Mouse (Mus musculus): ENCODE data around the gene Cep19. TPM values are rescaled to one million over a fixed set of nuclear protein-coding genes. Genes with fewer than 3 reads are reported as not detected.
"Not testable (repeated sequence)": the region's sequence is repeated elsewhere in the genome, so short reads cannot be mapped to it uniquely, and the experiment has no call there.

Cep19 gene
- 10 to 100 TPM in 1 of 2 experiments, 1 to 10 TPM in 1; 8.0 to 15.4 TPM for total RNA-seq (2021)
- 29.9 and 33.1 TPM in 2 replicates for polyA plus RNA-seq (2012; rRNA removed)
- long read RNA-seq, transcript Cep19-202 (4 exons, 1,718 nt), result major isoform, 14 of 19 reads
- long read RNA-seq, partial matches to known transcripts, result 0 of 19 reads
- long read RNA-seq, other reads (novel, unspliced or antisense), result 5 of 19 reads

- peak; percentile 96 for DNase-seq
Observed at GRCm38 (mm10) chr16:32099638-32100150, at the start of gene Cep19, which contains the start of gene Pigx. Cep19 (plus strand) TSS chr16:32099800. Pigx (minus strand) TSS chr16:32099740.

- DNase-seq, result peak; percentile 45
Observed at GRCm38 (mm10) chr16:32058817-32059216, 40.8 kb upstream of the Cep19 start.

- no peak for DNase-seq
Observed at GRCm38 (mm10) chr16:32059840-32060523, 39.6 kb upstream of the Cep19 start.

GRCm38 (mm10) chr16:32062226-32062625 is 37.4 kb upstream of the Cep19 start:
- DNase-seq, result no peak

- no peak for DNase-seq
Observed at GRCm38 (mm10) chr16:32063900-32064299, 35.7 kb upstream of the Cep19 start.

- no peak for DNase-seq
Observed at GRCm38 (mm10) chr16:32066899-32067298, 32.7 kb upstream of the Cep19 start.

- DNase-seq, result peak; percentile 40
Observed at GRCm38 (mm10) chr16:32068389-32069300, 31.0 kb upstream of the Cep19 start.

GRCm38 (mm10) chr16:32070070-32070469 is 29.5 kb upstream of the Cep19 start:
- not testable (repeated sequence) for DNase-seq

GRCm38 (mm10) chr16:32075762-32076161 is 23.8 kb upstream of the Cep19 start:
- DNase-seq, result no peak

- no peak for DNase-seq
Observed at GRCm38 (mm10) chr16:32076406-32076805, 23.2 kb upstream of the Cep19 start.

- no peak for DNase-seq
Observed at GRCm38 (mm10) chr16:32077648-32078407, 21.8 kb upstream of the Cep19 start.

- DNase-seq, result no peak
Observed at GRCm38 (mm10) chr16:32078408-32078990, 21.1 kb upstream of the Cep19 start.

- peak; percentile 96 for DNase-seq
Observed at GRCm38 (mm10) chr16:32078991-32079511, 20.5 kb upstream of the Cep19 start, which contains the start of gene Pak2. Pak2 (minus strand) TSS chr16:32079342.

- peak; percentile 43 for DNase-seq
Observed at GRCm38 (mm10) chr16:32087629-32088443, 11.8 kb upstream of the Cep19 start.

- no peak for DNase-seq
Observed at GRCm38 (mm10) chr16:32091466-32091865, 8.1 kb upstream of the Cep19 start.

- DNase-seq, result not testable (repeated sequence)
Observed at GRCm38 (mm10) chr16:32097757-32098156, 1.8 kb upstream of the Cep19 start.

- no peak for DNase-seq
Observed at GRCm38 (mm10) chr16:32098897-32099637, 533 bp upstream of the Cep19 start.

GRCm38 (mm10) chr16:32102295-32102694 is 2.7 kb downstream of the Cep19 start:
- no peak for DNase-seq

GRCm38 (mm10) chr16:32105698-32106097 is 6.1 kb downstream of the Cep19 start:
- DNase-seq, result no peak
